Mouse (Mus musculus) stomach, postnatal 0 days (tissue): ENCODE results near the gene Krt87.

Experiments used
- CTCF ChIP-seq: IDR thresholded peaks from 2 replicates; pipeline ENCODE4 v1.5.1; 2016; ENCODE audit warnings: antibody characterized with exemption, low read depth, mild to moderate bottlenecking, moderate library complexity
- EP300 ChIP-seq: optimal IDR thresholded peaks from 2 replicates; pipeline ENCODE3; 2016; ENCODE audit warnings: antibody characterized with exemption

DNA sequence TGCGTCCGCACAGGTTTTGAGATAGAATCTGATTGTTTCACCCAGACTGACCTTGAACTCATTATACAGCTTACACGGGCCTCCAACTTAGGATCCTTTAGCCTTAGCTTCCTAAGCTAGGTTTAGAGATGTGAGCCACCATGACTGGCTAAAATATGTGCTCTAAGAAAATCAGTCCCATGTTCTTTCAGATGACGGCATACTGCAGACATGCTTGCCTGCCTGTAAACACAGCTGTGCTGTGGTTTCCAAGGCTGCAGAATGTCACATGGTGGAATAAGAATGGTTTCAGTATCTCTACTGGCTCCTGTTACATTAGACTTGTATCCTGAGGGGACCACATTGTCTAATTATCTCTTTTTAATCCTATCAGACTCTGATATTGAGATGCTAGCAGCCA is 19.7 kb downstream of the Krt87 start:
- TF ChIP-seq CTCF (no peak), EP300 (no peak)
